ENCODE assay signal across 30 mouse cellular contexts in the genomic region with DNA sequence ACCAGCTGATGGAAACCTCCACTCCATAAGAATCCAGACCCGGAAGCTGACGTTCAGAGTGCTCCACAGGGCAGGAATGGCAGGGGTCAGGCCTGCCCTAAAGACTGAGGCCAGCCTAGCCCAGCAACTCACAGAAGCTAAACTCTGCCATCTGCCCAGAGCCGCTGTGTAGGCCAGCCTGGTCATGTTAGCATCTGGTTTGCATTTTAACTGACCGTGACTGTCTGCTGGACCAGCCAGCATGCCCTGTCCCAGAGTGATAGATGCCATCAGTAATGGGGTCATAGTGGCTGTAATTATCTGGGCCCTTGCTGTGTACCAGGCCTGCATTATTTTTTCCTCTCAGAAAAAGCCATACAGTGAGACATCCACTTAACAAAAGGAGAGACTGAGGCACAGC. TPM values are rescaled to one million over a fixed set of nuclear protein-coding genes. Genes with fewer than 3 reads are reported as not detected.
A peak's percentile ranks its signal among the peaks of the same experiment; 100 is the strongest.
DNase-seq lines count a peak whose midpoint lies in the region; ATAC-seq lines count a peak whose summit lies in the region.
"Had no signal": no experiment of that assay in that cellular context is flagged by ENCODE, and none has a peak within 500 bp of the region (broad histone marks: within the 10 kb centered on the region; RNA-seq: fewer than 3 reads in every experiment).

No protein-coding gene starts in this region.

- 0 out of 2 replicates have a peak, but pooled peaks cover 4% of the 10 kb centered on the region for H3K4me1 ChIP-seq in hindbrain, embryonic 12.5 days
- H3K4me1 ChIP-seq in hindbrain, embryonic 14.5 days (replicated peaks; ENCODE audit: control insufficient read depth, insufficient read depth, low read length), result no peaks in the 10 kb centered on the region; the same call in 1 of the 2 replicates
- H3K4me1 ChIP-seq in embryonic facial prominence, embryonic 10.5 days, result peaks cover 22% of the 10 kb centered on the region
- H3K4me1 ChIP-seq in forebrain, embryonic 15.5 days, result peaks cover 17% of the 10 kb centered on the region
- H3K4me1 ChIP-seq: embryonic facial prominence, embryonic 13.5 days had no signal

- no peaks in the 10 kb centered on the region for H3K27me3 ChIP-seq in hindbrain, embryonic 12.5 days
- no peaks in the 10 kb centered on the region for H3K27me3 ChIP-seq in hindbrain, embryonic 14.5 days (ENCODE audit: control insufficient read depth, insufficient read depth, low read length)
- H3K27me3 ChIP-seq in embryonic facial prominence, embryonic 10.5 days (replicated peaks; ENCODE audit: low read depth, poor library complexity, severe bottlenecking), result no peaks in the 10 kb centered on the region
- no peaks in the 10 kb centered on the region for H3K27me3 ChIP-seq in forebrain, embryonic 15.5 days
- H3K27me3 ChIP-seq: embryonic facial prominence, embryonic 13.5 days; limb, embryonic 13.5 days had no signal

- intact Hi-C loops in heart, postnatal 36 days (cut with DNase I), result loop anchor here (10.0 kb wide), 1 partner anchor 896 kb away; a partner anchor contains a TSS

- no peaks in the 10 kb centered on the region for H3K36me3 ChIP-seq in hindbrain, embryonic 12.5 days
- no peaks in the 10 kb centered on the region for H3K36me3 ChIP-seq in hindbrain, embryonic 14.5 days (replicated peaks; ENCODE audit: control insufficient read depth, insufficient read depth)
- no peaks in the 10 kb centered on the region for H3K36me3 ChIP-seq in embryonic facial prominence, embryonic 10.5 days (replicated peaks)
- no peaks in the 10 kb centered on the region for H3K36me3 ChIP-seq in forebrain, embryonic 15.5 days
- H3K36me3 ChIP-seq: embryonic facial prominence, embryonic 13.5 days; forebrain, embryonic 10.5 days; hindbrain, embryonic 10.5 days; limb, embryonic 13.5 days had no signal

- 0 out of 2 replicates have a peak overlapping the region, but pooled peaks have one; percentile 13 for H3K9ac ChIP-seq in hindbrain, embryonic 12.5 days
- H3K9ac ChIP-seq in hindbrain, embryonic 14.5 days, result no peak overlapping the region
- no peak overlapping the region for H3K9ac ChIP-seq in forebrain, embryonic 15.5 days (replicated peaks)
- H3K9ac ChIP-seq: embryonic facial prominence, embryonic 13.5 days; forebrain, postnatal 0 days; limb, embryonic 13.5 days had no signal

- no peak overlapping the region for H3K4me2 ChIP-seq in hindbrain, embryonic 12.5 days (replicated peaks)
- no peak overlapping the region for H3K4me2 ChIP-seq in hindbrain, embryonic 14.5 days (replicated peaks)
- no peak overlapping the region for H3K4me2 ChIP-seq in forebrain, embryonic 15.5 days (replicated peaks)
- H3K4me2 ChIP-seq: embryonic facial prominence, embryonic 13.5 days; heart, embryonic 11.5 days; limb, embryonic 13.5 days; liver, embryonic 11.5 days had no signal

- H3K27ac ChIP-seq in hindbrain, embryonic 12.5 days, result no peak overlapping the region
- H3K27ac ChIP-seq in hindbrain, embryonic 14.5 days, result no peak overlapping the region
- H3K27ac ChIP-seq in embryonic facial prominence, embryonic 10.5 days (replicated peaks), result no peak overlapping the region
- H3K27ac ChIP-seq in forebrain, embryonic 15.5 days (replicated peaks), result no peak overlapping the region
- H3K27ac ChIP-seq: embryonic facial prominence, embryonic 13.5 days; forebrain, embryonic 10.5 days; hindbrain, embryonic 10.5 days; layer of hippocampus, adult 2 months; left cerebral cortex, adult 2 months; limb, embryonic 13.5 days had no signal

- H3K4me3 ChIP-seq in hindbrain, embryonic 12.5 days, result no peak overlapping the region
- no peak overlapping the region for H3K4me3 ChIP-seq in hindbrain, embryonic 14.5 days (replicated peaks; ENCODE audit: low read length)
- no peak overlapping the region for H3K4me3 ChIP-seq in embryonic facial prominence, embryonic 10.5 days
- H3K4me3 ChIP-seq in forebrain, embryonic 15.5 days, result no peak overlapping the region
- H3K4me3 ChIP-seq: embryonic facial prominence, embryonic 13.5 days; forebrain, embryonic 10.5 days; hindbrain, embryonic 10.5 days; layer of hippocampus, adult 2 months; left cerebral cortex, adult 2 months; limb, embryonic 13.5 days had no signal

- DNase-seq in heart, adult 11 months, result peak; percentile 83
- no peak for DNase-seq in heart, postnatal 36 days
- no peak for DNase-seq in hindbrain, embryonic 14.5 days (ENCODE audit: low spot score)
- peak; percentile 70 for DNase-seq in MN1 (ENCODE audit: low spot score)
- DNase-seq in embryonic facial prominence, embryonic 10.5 days (ENCODE audit: low spot score), result peak; percentile 17
- DNase-seq: forebrain, postnatal 0 days; spleen, adult 18-20 months; thymus, postnatal 14 days had no signal

- 56% methylated on average over 4 of the region's 4 CpGs for WGBS in hindbrain, embryonic 12.5 days
- 45% methylated on average over 4 of the region's 4 CpGs for WGBS in hindbrain, embryonic 14.5 days
- WGBS in embryonic facial prominence, embryonic 10.5 days, result 40% methylated on average over 4 of the region's 4 CpGs
- 82% methylated on average over 4 of the region's 4 CpGs for WGBS in forebrain, embryonic 15.5 days

- ATAC-seq in hindbrain, embryonic 12.5 days (ENCODE audit: low FRiP score), result no peak
- ATAC-seq in hindbrain, embryonic 14.5 days (ENCODE audit: low FRiP score), result no peak
- no peak for ATAC-seq in forebrain, embryonic 15.5 days (replicated peaks)
- ATAC-seq in megakaryocyte progenitor cell, adult 5-6 weeks (replicated peaks; ENCODE audit: poor library complexity), result no peak
- ATAC-seq: CD4-positive, CD25-positive, alpha-beta regulatory T cell, adult 4 months; forebrain, postnatal 0 days had no signal

- H3K9me3 ChIP-seq in hindbrain, embryonic 12.5 days (replicated peaks), result no peaks in the 10 kb centered on the region
- H3K9me3 ChIP-seq in hindbrain, embryonic 14.5 days (ENCODE audit: control insufficient read depth, low read length), result no peaks in the 10 kb centered on the region
- no peaks in the 10 kb centered on the region for H3K9me3 ChIP-seq in embryonic facial prominence, embryonic 10.5 days
- no peaks in the 10 kb centered on the region for H3K9me3 ChIP-seq in forebrain, embryonic 15.5 days
- H3K9me3 ChIP-seq: embryonic facial prominence, embryonic 13.5 days; forebrain, embryonic 10.5 days; hindbrain, embryonic 10.5 days; limb, embryonic 13.5 days had no signal

RNA-seq across cellular contexts. Expression of a gene that starts 30.1 kb away (rescaled TPM):
- total RNA-seq in heart, postnatal 36 days (2021), result not detected
- not detected in 2 replicates for polyA plus RNA-seq in hindbrain, embryonic 12.5 days (2016; fragmentation: Nextera tagmentation; extraction: Ambion mirVana)
- polyA plus RNA-seq in hindbrain, embryonic 14.5 days (2014; fragmentation: Nextera tagmentation; extraction: Ambion mirVana), result not detected in 2 replicates
- not detected in 2 replicates for polyA plus RNA-seq in embryonic facial prominence, embryonic 10.5 days (2016; fragmentation: Nextera tagmentation; extraction: Ambion mirVana)
- 0.27 TPM in 1 of 2 replicates, not detected in the other for polyA plus RNA-seq in forebrain, embryonic 15.5 days (2015; fragmentation: Nextera tagmentation; extraction: Ambion mirVana)
- total RNA-seq in megakaryocyte progenitor cell, adult 5-6 weeks (2015), result not detected in 2 replicates
- 0.24 TPM in 1 of 2 replicates, not detected in the other for total RNA-seq in megakaryocyte progenitor cell, adult 5-6 weeks (2017)
- total RNA-seq: adrenal gland, adult 2 months; adrenal gland, postnatal 36 days; common myeloid progenitor, adult 5-6 weeks; forebrain, postnatal 0 days; gastrocnemius, postnatal 14 days; granulocyte monocyte progenitor cell, adult 5-6 weeks; layer of hippocampus, adult 2 months; layer of hippocampus, postnatal 14 days; left cerebral cortex, adult 2 months; left cerebral cortex, postnatal 25 days; megakaryocyte-erythroid progenitor cell, adult 5-6 weeks; monocyte, adult 5-6 weeks had no signal
- polyA plus RNA-seq: adrenal gland, adult 2 months; brain, embryonic 14.5 days; CD4-positive, CD25-positive, alpha-beta regulatory T cell, adult 4 months; forebrain, embryonic 10.5 days had no signal

Comparison
In these comparisons a context has a peak if more than half of its experiments do, and no peak if none do; other contexts are left out.
1. DNase-seq: peak in heart, adult 11 months (single experiment), MN1 (single experiment) and embryonic facial prominence, embryonic 10.5 days (single experiment); none in heart, postnatal 36 days (0 of 2) and hindbrain, embryonic 14.5 days (single experiment).